Mouse (Mus musculus) heart, embryonic 16.5 days (tissue): Measurements from ENCODE around the gene Daam2. TPM values are rescaled to one million over a fixed set of nuclear protein-coding genes. Genes with fewer than 3 reads are reported as not detected.
"Not testable (repeated sequence)": the region's sequence is repeated elsewhere in the genome, so short reads cannot be mapped to it uniquely, and the experiment has no call there.

Experiments used
- ATAC-seq: fragments of 200-750 bp; cut with Nextera tagmentation; replicated peaks from 2 replicates; pipeline ENCODE4 v1.8.0; 2017; ENCODE audit warnings: moderate number of reproducible peaks; ENCODE audit not compliant: insufficient read depth, low FRiP score; ENCODE audit errors: extremely low read depth
- H3K27ac ChIP-seq: fragments of 300-500 bp; sonication (generic); 2 replicates; pipeline ENCODE4 v1.5.1; 2014; ENCODE audit warnings: mild to moderate bottlenecking, low read length, control low read depth, moderate library complexity
- H3K27me3 ChIP-seq: fragments of 300-500 bp; sonication (generic); 2 replicates; pipeline ENCODE4 v1.6.1; 2014; ENCODE audit warnings: low read length, mixed read lengths; ENCODE audit not compliant: control insufficient read depth, insufficient read depth
- H3K36me3 ChIP-seq: fragments of 300-500 bp; sonication (generic); 2 replicates; pipeline ENCODE4 v1.6.1; 2014; ENCODE audit not compliant: control insufficient read depth, insufficient read depth
- H3K4me1 ChIP-seq: fragments of 300-500 bp; sonication (generic); 2 replicates; pipeline ENCODE4 v1.6.1; 2014; ENCODE audit warnings: low read length, mixed read lengths; ENCODE audit not compliant: control insufficient read depth, insufficient read depth
- H3K4me2 ChIP-seq: fragments of 300-500 bp; sonication (generic); 2 replicates; pipeline ENCODE4 v1.6.1; 2014; ENCODE audit warnings: low read depth, mild to moderate bottlenecking, control low read depth, low read length
- H3K4me3 ChIP-seq: fragments of 300-500 bp; sonication (generic); 2 replicates; pipeline ENCODE4 v1.5.1; 2014; ENCODE audit warnings: mild to moderate bottlenecking, control low read depth, low read length
- H3K9ac ChIP-seq: fragments of 300-500 bp; sonication (generic); 2 replicates; pipeline ENCODE4 v1.6.1; 2014; ENCODE audit warnings: low read length, control low read depth
- H3K9me3 ChIP-seq: fragments of 300-500 bp; sonication (generic); replicated peaks from 2 replicates; pipeline ENCODE4 v1.6.1; 2016; ENCODE audit warnings: low read length; ENCODE audit not compliant: control insufficient read depth
- WGBS: fragments of 180-500 bp; shearing (Covaris S2); extraction: QIAGEN DNeasy Blood & Tissue Kit; methylation state at CpG from one replicate; pipeline ENCODE4 v1.1.7; 2014; 5-methylcytosine and 5-hydroxymethylcytosine counted together
- polyA plus RNA-seq: library from polyadenylated mRNA; unstranded; fragments of >200 nt; fragmentation: Nextera tagmentation; extraction: Ambion mirVana; gene quantifications from 2 replicates; pipeline ENCODE4 v1.2.1, GENCODE M21; 2015

The Daam2 gene
- polyA plus RNA-seq, 1 experiment from 2014 or later: 3.4 TPM

DNA sequence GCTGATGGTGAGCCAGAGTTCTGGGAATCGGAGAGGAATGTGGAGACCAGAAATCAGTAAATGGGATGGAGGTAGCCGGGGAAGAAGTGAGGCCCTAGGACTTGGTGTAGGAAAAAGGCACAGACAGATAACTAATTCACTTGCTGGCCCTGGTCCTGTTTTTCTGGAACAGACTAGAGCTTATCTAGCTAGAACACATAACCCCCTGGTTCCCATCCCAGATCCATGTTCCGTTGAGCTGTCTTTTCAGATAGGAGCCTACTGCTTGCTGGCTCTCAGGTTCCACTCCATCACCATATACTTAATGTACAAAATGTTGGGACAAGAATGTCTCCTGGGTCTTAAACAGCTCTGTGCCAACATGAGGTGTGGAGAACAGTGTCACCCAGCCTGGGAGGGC lies 106.3 kb downstream of the Daam2 start:
- ATAC-seq: no peak
- H3K4me1 ChIP-seq: no peaks in the 10 kb centered on the region
- H3K9me3 ChIP-seq: no peaks in the 10 kb centered on the region
- no peak overlapping the region for H3K27ac ChIP-seq
- no peaks in the 10 kb centered on the region for H3K27me3 ChIP-seq
- WGBS: 64% methylated on average over 3 of the region's 3 CpGs
- peaks cover 15% of the 10 kb centered on the region; the same call in 1 of the 2 replicates for H3K36me3 ChIP-seq
- H3K9ac ChIP-seq: no peak overlapping the region
- H3K4me3 ChIP-seq: no peak overlapping the region
- H3K4me2 ChIP-seq: no peak overlapping the region

DNA sequence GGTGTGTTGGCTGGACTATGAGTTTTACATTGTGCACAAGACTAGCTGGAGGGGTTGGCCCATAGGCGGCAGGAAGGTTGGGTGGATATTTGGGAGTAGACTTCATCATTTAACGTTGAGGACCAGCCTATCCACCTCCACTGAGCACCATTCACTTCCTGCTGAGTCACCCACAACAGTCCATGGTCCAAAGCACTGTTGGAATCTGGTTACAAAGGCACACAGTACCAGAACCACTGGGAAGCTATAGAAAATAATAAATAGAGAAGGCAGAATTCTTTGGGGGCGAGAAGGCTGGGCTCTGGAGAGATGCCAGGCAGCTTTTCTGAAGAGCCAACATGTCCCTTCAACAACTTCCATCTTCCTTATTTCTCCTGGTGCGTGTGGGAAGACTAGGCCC lies 107.8 kb downstream of the Daam2 start:
- Histone ChIP-seq H3K36me3 (peaks cover 15% of the 10 kb centered on the region; the same call in 1 of the 2 replicates), H3K27me3 (no peaks in the 10 kb centered on the region), H3K4me1 (no peaks in the 10 kb centered on the region), H3K4me3 (no peak overlapping the region), H3K9me3 (no peaks in the 10 kb centered on the region), H3K27ac (no peak overlapping the region), H3K4me2 (no peak overlapping the region), H3K9ac (no peak overlapping the region)
- WGBS: 74% methylated on average over 4 of the region's 4 CpGs
- ATAC-seq: no peak

DNA sequence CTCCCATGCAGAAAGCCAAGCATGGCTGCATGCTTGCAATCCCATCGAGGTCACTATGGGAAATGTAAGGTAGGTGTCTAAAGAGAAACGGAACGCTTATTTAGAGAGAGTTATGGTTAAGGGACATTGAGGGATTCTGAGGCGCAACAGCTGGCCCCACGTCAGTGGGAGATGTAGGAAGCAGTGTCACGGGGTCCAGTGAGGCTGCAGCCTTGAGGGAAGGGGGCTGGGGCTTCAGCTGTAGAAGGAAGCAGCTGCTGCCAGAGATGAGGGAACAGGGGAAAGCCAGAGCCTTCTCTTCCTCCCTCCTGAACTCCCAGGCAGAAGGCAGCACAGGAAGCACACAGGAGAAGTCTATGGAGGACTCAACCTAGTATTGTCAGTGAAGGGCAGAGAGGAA lies 113.2 kb downstream of the Daam2 start:
- Histone ChIP-seq H3K9ac (no peak overlapping the region), H3K4me3 (no peak overlapping the region), H3K4me1 (peaks cover 8% of the 10 kb centered on the region; the same call in 1 of the 2 replicates), H3K4me2 (no peak overlapping the region), H3K9me3 (no peaks in the 10 kb centered on the region), H3K36me3 (peaks cover 16% of the 10 kb centered on the region; the same call in 1 of the 2 replicates), H3K27me3 (no peaks in the 10 kb centered on the region), H3K27ac (no peak overlapping the region)
- WGBS: 70% methylated on average over 6 of the region's 6 CpGs
- 0 out of 2 replicates have a peak, but pooled peaks have one; percentile 35 for ATAC-seq

DNA sequence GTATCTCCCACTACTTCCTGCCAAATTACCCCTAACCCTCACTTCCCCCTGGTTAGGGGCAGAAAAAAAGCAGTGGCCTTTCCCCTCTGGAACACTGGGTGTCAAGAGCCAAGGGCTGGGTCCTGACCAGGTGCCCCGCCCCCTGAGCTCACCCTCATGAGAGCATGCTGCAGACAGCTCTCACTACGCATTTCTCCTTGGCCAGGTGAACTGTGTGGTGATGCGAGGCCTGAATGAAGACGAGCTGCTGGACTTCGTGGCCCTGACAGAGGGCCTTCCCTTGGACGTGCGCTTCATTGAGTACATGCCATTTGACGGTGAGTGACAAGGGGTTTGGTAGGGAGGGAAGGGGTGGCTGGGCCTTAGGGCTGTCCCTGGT lies 114.9 kb downstream of the Daam2 start:
- H3K4me1 ChIP-seq: peaks cover 8% of the 10 kb centered on the region; the same call in 1 of the 2 replicates
- 81% methylated on average over 8 of the region's 8 CpGs for WGBS
- H3K27me3 ChIP-seq: no peaks in the 10 kb centered on the region
- no peaks in the 10 kb centered on the region for H3K9me3 ChIP-seq
- H3K4me2 ChIP-seq: no peak overlapping the region
- no peak overlapping the region for H3K4me3 ChIP-seq
- ATAC-seq: peak; percentile 23; the same call in 1 of the 2 replicates
- no peak overlapping the region for H3K27ac ChIP-seq
- H3K36me3 ChIP-seq: peaks cover 11% of the 10 kb centered on the region; the same call in 1 of the 2 replicates
- no peak overlapping the region for H3K9ac ChIP-seq

DNA sequence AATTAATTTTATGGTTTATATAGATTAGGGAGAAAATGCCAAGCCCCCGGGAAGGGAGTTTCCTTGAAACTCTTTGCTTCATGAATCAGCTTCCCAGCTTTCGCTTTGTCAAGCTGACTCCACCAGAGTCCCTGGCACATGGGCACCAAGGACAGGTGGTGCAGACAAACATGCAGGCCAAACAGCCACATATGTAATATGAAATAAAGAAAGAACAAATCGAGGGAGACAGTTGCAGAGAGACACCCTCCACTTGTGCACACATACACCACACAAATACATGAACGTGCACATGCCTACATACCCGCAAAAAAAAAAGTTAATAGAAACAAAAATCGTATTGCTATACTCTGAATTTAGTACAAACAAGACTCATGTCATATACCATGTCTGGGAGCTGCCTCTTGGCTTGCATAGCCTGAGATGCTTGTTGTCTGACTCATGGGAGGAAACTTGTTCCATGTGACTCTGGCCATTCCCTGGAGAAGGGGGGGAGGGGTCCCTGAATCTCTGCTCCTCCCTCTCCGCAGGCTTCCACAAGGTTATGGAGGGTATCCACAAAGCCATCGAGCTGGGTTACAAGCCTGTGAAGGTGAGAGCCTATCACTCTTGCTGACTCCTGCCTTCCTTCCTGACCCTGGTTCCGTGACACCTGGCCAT lies 115.4 kb downstream of the Daam2 start:
- peaks cover 6% of the 10 kb centered on the region; the same call in 1 of the 2 replicates for H3K36me3 ChIP-seq
- H3K4me3 ChIP-seq: no peak overlapping the region
- H3K9ac ChIP-seq: no peak overlapping the region
- 48% methylated on average over 8 of the region's 9 CpGs for whole genome bisulfite sequencing
- peak; percentile 23; the same call in 1 of the 2 replicates for ATAC-seq
- no peaks in the 10 kb centered on the region for H3K27me3 ChIP-seq
- H3K9me3 ChIP-seq: no peaks in the 10 kb centered on the region
- no peak overlapping the region for H3K27ac ChIP-seq
- H3K4me2 ChIP-seq: no peak overlapping the region
- H3K4me1 ChIP-seq: peaks cover 8% of the 10 kb centered on the region; the same call in 1 of the 2 replicates

DNA sequence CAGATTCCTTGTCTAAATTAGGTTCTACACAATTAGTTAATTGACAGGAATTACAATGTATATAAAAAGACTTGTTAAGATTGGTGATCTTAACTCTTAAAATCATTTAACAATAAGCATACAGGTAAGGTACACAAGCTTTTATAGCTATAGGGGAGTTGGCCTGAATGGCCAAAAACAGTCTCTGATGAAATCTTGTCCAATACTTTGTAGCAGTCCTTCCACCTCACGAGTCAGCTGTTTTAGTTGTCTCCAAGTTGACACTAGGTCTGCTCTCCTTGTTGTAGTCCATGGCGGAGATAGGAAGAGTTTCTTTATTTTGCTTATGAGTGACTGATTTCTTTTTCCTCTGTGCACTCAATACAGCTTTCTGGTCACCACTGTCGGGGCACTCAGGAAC lies 121.3 kb downstream of the Daam2 start:
- not testable (repeated sequence) for ATAC-seq, H3K27ac ChIP-seq, H3K4me3 ChIP-seq, H3K27me3 ChIP-seq, H3K9ac ChIP-seq, H3K9me3 ChIP-seq, H3K4me1 ChIP-seq, H3K4me2 ChIP-seq
- H3K36me3 ChIP-seq: peaks cover 10% of the 10 kb centered on the region
- WGBS: 60% methylated on average over 3 of the region's 3 CpGs

DNA sequence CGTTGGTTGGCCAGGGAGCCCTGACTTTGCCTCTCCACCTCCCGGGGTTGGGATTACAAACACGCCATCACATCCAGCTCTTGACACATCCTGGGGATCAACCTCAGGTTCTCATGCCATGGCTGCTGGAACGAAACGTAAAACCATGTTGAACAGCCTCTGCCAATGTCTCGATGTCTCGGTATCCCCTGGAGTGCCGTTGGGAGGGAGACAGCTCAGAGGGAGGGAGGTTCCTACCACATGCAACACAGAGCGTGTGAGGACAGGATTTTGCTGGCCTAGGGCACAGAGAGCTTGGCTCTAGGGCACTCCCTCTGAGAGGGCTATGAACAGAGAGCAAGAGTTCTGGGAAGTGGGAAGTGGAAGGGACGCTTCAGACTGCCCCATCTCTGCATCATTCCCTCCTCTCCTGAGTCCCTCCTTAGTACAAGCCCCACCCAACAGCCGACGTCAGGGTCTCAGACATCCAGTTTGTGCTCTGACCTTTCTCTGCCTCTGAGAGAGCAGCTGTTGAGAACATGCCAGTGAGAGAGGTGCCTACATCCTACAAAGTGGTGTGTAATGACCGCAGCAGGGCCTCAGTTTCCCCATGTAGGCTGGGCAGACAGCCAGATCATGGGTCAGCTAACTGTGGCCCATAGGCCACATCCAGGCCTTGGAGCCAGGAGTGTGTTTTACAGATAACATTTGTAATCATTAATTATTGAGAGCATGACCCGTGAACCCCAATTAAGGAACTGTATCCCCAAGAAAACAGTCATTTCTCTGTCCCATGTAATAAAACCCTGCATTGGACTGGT lies 123.6 kb downstream of the Daam2 start:
- peaks cover 20% of the 10 kb centered on the region for H3K36me3 ChIP-seq
- no peak for ATAC-seq
- H3K4me3 ChIP-seq: no peak overlapping the region
- H3K9me3 ChIP-seq: 0 out of 2 replicates have a peak, but pooled peaks cover 3% of the 10 kb centered on the region
- H3K27me3 ChIP-seq: no peaks in the 10 kb centered on the region
- WGBS: 72% methylated on average over 14 of the region's 14 CpGs
- no peak overlapping the region for H3K9ac ChIP-seq
- no peak overlapping the region for H3K27ac ChIP-seq
- 0 out of 2 replicates have a peak, but pooled peaks cover 2% of the 10 kb centered on the region for H3K4me1 ChIP-seq
- H3K4me2 ChIP-seq: no peak overlapping the region

DNA sequence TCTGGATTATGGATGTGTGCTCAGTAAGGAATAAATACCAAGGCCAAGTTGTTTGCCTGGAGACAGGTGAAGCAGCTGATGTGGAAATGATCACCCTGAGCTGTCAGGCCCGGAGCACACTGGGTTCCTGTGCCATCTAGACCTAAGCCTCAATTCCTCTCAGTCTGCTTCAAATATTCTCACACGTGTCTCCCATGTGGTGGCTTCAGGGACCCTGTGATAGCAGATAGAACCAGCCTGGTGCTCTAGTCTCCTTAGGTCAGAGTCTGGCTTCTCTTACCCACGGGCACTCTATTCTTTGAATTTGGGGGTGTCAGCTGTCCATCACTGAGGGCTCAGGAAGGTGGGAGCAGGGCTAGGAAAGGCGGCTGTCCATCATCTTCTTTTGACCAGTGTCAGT lies 124.4 kb downstream of the Daam2 start:
- Histone ChIP-seq H3K9ac (no peak overlapping the region), H3K9me3 (0 out of 2 replicates have a peak, but pooled peaks cover 3% of the 10 kb centered on the region), H3K36me3 (peaks cover 28% of the 10 kb centered on the region), H3K4me3 (no peak overlapping the region), H3K4me2 (no peak overlapping the region), H3K4me1 (0 out of 2 replicates have a peak, but pooled peaks cover 2% of the 10 kb centered on the region), H3K27ac (no peak overlapping the region), H3K27me3 (no peaks in the 10 kb centered on the region)
- 83% methylated on average over 4 of the region's 4 CpGs for WGBS
- no peak for ATAC-seq
